In the genomic region with DNA sequence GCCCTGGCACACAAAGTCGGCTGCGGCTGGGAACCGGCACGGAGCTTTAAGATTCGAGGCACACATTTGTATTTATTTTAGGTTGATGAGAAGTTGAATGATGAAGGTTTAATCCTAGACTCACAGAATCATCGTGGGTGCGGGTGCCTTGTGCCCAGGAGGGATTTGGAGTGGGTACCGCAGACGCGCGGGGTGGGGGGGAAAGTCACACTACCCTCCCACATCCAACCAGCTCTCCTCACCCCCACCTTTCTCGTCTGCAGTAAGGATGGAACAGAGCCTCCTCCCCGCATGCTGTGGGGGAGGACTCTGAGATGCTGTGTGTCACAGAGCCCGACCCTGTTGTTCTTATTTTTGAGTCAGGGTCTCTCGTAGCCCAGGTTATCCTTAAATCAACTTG, we compare ENCODE assay signal across 28 mouse cellular contexts. TPM values are rescaled to one million over a fixed set of nuclear protein-coding genes. Genes with fewer than 3 reads are reported as not detected.
DNase-seq lines count a peak whose midpoint lies in the region; ATAC-seq and TF ChIP-seq lines count a peak whose summit lies in the region.
"Had no signal": no experiment of that assay in that cellular context is flagged by ENCODE, and none has a peak within 500 bp of the region (broad histone marks: within the 10 kb centered on the region; RNA-seq: fewer than 3 reads in every experiment).

No protein-coding gene starts in this region.

- ATAC-seq in forebrain, embryonic 14.5 days, result no peak
- no peak for ATAC-seq in neural tube, embryonic 12.5 days (ENCODE audit: low FRiP score, low read depth)
- ATAC-seq: forebrain, embryonic 15.5 days; hindbrain, embryonic 16.5 days; intestine, embryonic 15.5 days; Patski had no signal

- intact Hi-C loops in heart, adult 2 months (cut with DNase I), result no loop called here

- peak overlapping the region; percentile 8; the same call in 1 of the 2 replicates for H3K4me3 ChIP-seq in forebrain, embryonic 10.5 days
- H3K4me3 ChIP-seq in forebrain, embryonic 14.5 days (ENCODE audit: low read depth, low read length), result no peak overlapping the region
- H3K4me3 ChIP-seq in heart, adult 2 months, result no peak overlapping the region
- no peak overlapping the region for H3K4me3 ChIP-seq in neural tube, embryonic 12.5 days
- H3K4me3 ChIP-seq: forebrain, embryonic 15.5 days; heart, embryonic 12.5 days; heart, embryonic 15.5 days; intestine, embryonic 15.5 days had no signal

- H3K9ac ChIP-seq in forebrain, embryonic 14.5 days (ENCODE audit: low read length), result no peak overlapping the region
- H3K9ac ChIP-seq in heart, adult 2 months (ENCODE audit: low read depth, low read length), result no peak overlapping the region
- H3K9ac ChIP-seq in neural tube, embryonic 12.5 days, result no peak overlapping the region
- H3K9ac ChIP-seq: forebrain, embryonic 15.5 days; heart, embryonic 12.5 days; heart, embryonic 15.5 days; hindbrain, embryonic 13.5 days; intestine, embryonic 15.5 days had no signal

- DNase-seq in forebrain, embryonic 10.5 days (ENCODE audit: extremely low spot score, low spot score), result no peak
- DNase-seq in forebrain, embryonic 14.5 days (ENCODE audit: low spot score), result no peak
- peak; percentile 73 for DNase-seq in heart, adult 11 months
- no peak for DNase-seq in heart, adult 2 months
- DNase-seq in neural tube, embryonic 10.5 days (ENCODE audit: extremely low spot score, low spot score), result no peak
- DNase-seq in telencephalon, adult 2 months (ENCODE audit: low read depth, low spot score), result peak; percentile 17
- DNase-seq in adrenal gland, postnatal 14 days, result no peak
- DNase-seq: adrenal gland, postnatal 10 days; cerebellum, adult 11-12 months; cerebellum, adult 8-10 months; cerebellum, postnatal 36 days; gastrocnemius, postnatal 10 days; gastrocnemius, postnatal 36 days; heart, postnatal 10 days; heart, postnatal 36 days had no signal

- TF ChIP-seq EP300 in heart, adult 2 months (IDR thresholded peaks at IDR 0.05; ENCODE audit: insufficient read depth, low read depth, low read length), result no peak

- no peaks in the 10 kb centered on the region for H3K9me3 ChIP-seq in forebrain, embryonic 10.5 days
- no peaks in the 10 kb centered on the region for H3K9me3 ChIP-seq in forebrain, embryonic 14.5 days (replicated peaks; ENCODE audit: control insufficient read depth, low read length)
- H3K9me3 ChIP-seq in neural tube, embryonic 12.5 days, result no peaks in the 10 kb centered on the region
- H3K9me3 ChIP-seq: forebrain, embryonic 15.5 days; heart, embryonic 12.5 days; heart, embryonic 15.5 days; hindbrain, embryonic 10.5 days; hindbrain, embryonic 13.5 days; intestine, embryonic 15.5 days had no signal

- H3K4me2 ChIP-seq in forebrain, embryonic 14.5 days (ENCODE audit: low read length), result no peak overlapping the region
- 0 out of 2 replicates have a peak overlapping the region, but pooled peaks have one; percentile 22 for H3K4me2 ChIP-seq in neural tube, embryonic 12.5 days (replicated peaks)
- H3K4me2 ChIP-seq: heart, embryonic 12.5 days; heart, embryonic 15.5 days; intestine, embryonic 15.5 days had no signal

- 13% methylated on average over 15 of the region's 15 CpGs for WGBS in forebrain, embryonic 10.5 days
- WGBS in forebrain, embryonic 14.5 days, result 12% methylated on average over 15 of the region's 15 CpGs
- 15% methylated on average over 15 of the region's 15 CpGs for WGBS in heart, adult 2 months
- 18% methylated on average over 15 of the region's 15 CpGs for WGBS in neural tube, embryonic 12.5 days

- H3K79me2 ChIP-seq in heart, adult 2 months (replicated peaks; ENCODE audit: control insufficient read depth, insufficient read depth, low read length), result no peaks in the 10 kb centered on the region

- no peak for TF ChIP-seq POLR2A in heart, adult 2 months (IDR thresholded peaks at IDR 0.05; ENCODE audit: insufficient read depth, low read depth, low read length)

- H3K4me1 ChIP-seq in forebrain, embryonic 10.5 days, result peaks cover 23% of the 10 kb centered on the region
- no peaks in the 10 kb centered on the region for H3K4me1 ChIP-seq in forebrain, embryonic 14.5 days (ENCODE audit: control insufficient read depth, insufficient read depth, low read length)
- H3K4me1 ChIP-seq in heart, adult 2 months (ENCODE audit: control insufficient read depth, insufficient read depth, low read length), result no peaks in the 10 kb centered on the region
- peaks cover 5% of the 10 kb centered on the region for H3K4me1 ChIP-seq in neural tube, embryonic 12.5 days

- no peak overlapping the region for H3K27ac ChIP-seq in forebrain, embryonic 10.5 days
- H3K27ac ChIP-seq in forebrain, embryonic 14.5 days (ENCODE audit: low read depth, low read length), result no peak overlapping the region
- no peak overlapping the region for H3K27ac ChIP-seq in heart, adult 2 months
- H3K27ac ChIP-seq in neural tube, embryonic 12.5 days, result no peak overlapping the region
- H3K27ac ChIP-seq: forebrain, embryonic 15.5 days; heart, embryonic 15.5 days; hindbrain, embryonic 13.5 days; intestine, embryonic 15.5 days had no signal

- no peak for TF ChIP-seq CTCF in heart, adult 2 months (IDR thresholded peaks at IDR 0.05)

- H3K27me3 ChIP-seq in forebrain, embryonic 10.5 days (ENCODE audit: poor library complexity, severe bottlenecking), result peaks cover 98% of the 10 kb centered on the region
- H3K27me3 ChIP-seq in forebrain, embryonic 14.5 days (replicated peaks; ENCODE audit: control insufficient read depth, insufficient read depth, low read length), result peaks cover 62% of the 10 kb centered on the region
- peaks cover 19% of the 10 kb centered on the region for H3K27me3 ChIP-seq in heart, adult 2 months (ENCODE audit: control insufficient read depth, insufficient read depth, low read length)
- H3K27me3 ChIP-seq in neural tube, embryonic 12.5 days (replicated peaks), result peaks cover 57% of the 10 kb centered on the region

- no peaks in the 10 kb centered on the region for H3K36me3 ChIP-seq in forebrain, embryonic 10.5 days (replicated peaks)
- H3K36me3 ChIP-seq in forebrain, embryonic 14.5 days (ENCODE audit: control insufficient read depth, insufficient read depth, low read length), result no peaks in the 10 kb centered on the region
- no peaks in the 10 kb centered on the region for H3K36me3 ChIP-seq in heart, adult 2 months (ENCODE audit: control insufficient read depth, insufficient read depth, low read length)
- H3K36me3 ChIP-seq in neural tube, embryonic 12.5 days, result no peaks in the 10 kb centered on the region
- H3K36me3 ChIP-seq: forebrain, embryonic 15.5 days; G1E; heart, embryonic 12.5 days; heart, embryonic 15.5 days; hindbrain, embryonic 10.5 days; hindbrain, embryonic 13.5 days; intestine, embryonic 15.5 days had no signal

RNA-seq across cellular contexts. Expression of a gene that starts 18.1 kb away (rescaled TPM):
- polyA plus RNA-seq in forebrain, embryonic 10.5 days (2016; fragmentation: Nextera tagmentation; extraction: Ambion mirVana), result 2.2 and 2.4 TPM in 2 replicates
- polyA plus RNA-seq in forebrain, embryonic 14.5 days (2014; fragmentation: Nextera tagmentation; extraction: Ambion mirVana), result 0.05 and 0.06 TPM in 2 replicates
- total RNA-seq in heart, adult 2 months (2021), result not detected
- polyA plus RNA-seq in heart, adult 2 months (2012; rRNA removed), result not detected in 2 replicates
- 2.3 and 2.7 TPM in 2 replicates for polyA plus RNA-seq in neural tube, embryonic 12.5 days (2016; fragmentation: Nextera tagmentation; extraction: Ambion mirVana)
- total RNA-seq in adrenal gland, postnatal 14 days (2021), result not detected in 2 replicates
- total RNA-seq: adrenal gland, adult 18-20 months; granulocyte monocyte progenitor cell, adult 5-6 weeks; heart, postnatal 10 days; heart, postnatal 36 days had no signal
- polyA plus RNA-seq: cortical plate, adult 2 months; G1E; heart, embryonic 15.5 days; intestine, embryonic 15.5 days; Patski had no signal

Comparison
In these comparisons a context has a peak if more than half of its experiments do, and no peak if none do; other contexts are left out.
1. DNase-seq: peak in heart, adult 11 months (single experiment) and telencephalon, adult 2 months (single experiment); none in forebrain, embryonic 10.5 days (single experiment), forebrain, embryonic 14.5 days (single experiment), heart, adult 2 months (0 of 2), neural tube, embryonic 10.5 days (single experiment) and adrenal gland, postnatal 14 days (single experiment).